Mouse (Mus musculus): ENCODE data around the gene Zkscan14. TPM values are rescaled to one million over a fixed set of nuclear protein-coding genes. Genes with fewer than 3 reads are reported as not detected.

Zkscan14 gene
- polyA plus RNA-seq, 1 experiment from 2014 or later: 7.8 TPM

- Histone ChIP-seq H3K4me2 (ENCODE audit: low read length) (no peak overlapping the region), H3K4me3 (ENCODE audit: control insufficient read depth in 1 of 2, insufficient read depth in 1 of 2, low read depth in 1 of 2, low read length in 2 of 2) (no peak overlapping the region), H3K27ac (replicated peaks in 1 of 2; ENCODE audit: control insufficient read depth in 1 of 2, insufficient read depth in 1 of 2, low read depth in 2 of 2, low read length in 2 of 2) (no peak overlapping the region), H3K9me3 (ENCODE audit: control insufficient read depth, low read length) (no peaks in the 10 kb centered on the region), H3K27me3 (ENCODE audit: control insufficient read depth, insufficient read depth, low read length) (no peaks in the 10 kb centered on the region), H3K9ac (ENCODE audit: low read length) (no peak overlapping the region), H3K4me1 (ENCODE audit: control insufficient read depth in 2 of 2, insufficient read depth in 2 of 2, low read length in 2 of 2) (peaks cover 6 to 21% of the 10 kb centered on the region in 2 experiments), H3K36me3 (ENCODE audit: control insufficient read depth, insufficient read depth, low read length) (peaks cover 21% of the 10 kb centered on the region)
- ATAC-seq (ENCODE audit: insufficient number of reproducible peaks, insufficient read depth, low FRiP score, low read depth): no peak
- WGBS: 41% methylated on average over 3 of the region's 3 CpGs
These were observed 778 bp upstream of the Zkscan14 start for GRCm38 (mm10) chr5:145202446-145202845.

- Histone ChIP-seq H3K4me2 (ENCODE audit: low read length) (peak overlapping the region; percentile 97), H3K4me1 (ENCODE audit: control insufficient read depth in 2 of 2, insufficient read depth in 2 of 2, low read length in 2 of 2) (peaks cover 4 to 13% of the 10 kb centered on the region in 2 experiments), H3K27me3 (ENCODE audit: control insufficient read depth, insufficient read depth, low read length) (no peaks in the 10 kb centered on the region), H3K4me3 (ENCODE audit: control insufficient read depth in 1 of 2, insufficient read depth in 1 of 2, low read depth in 1 of 2, low read length in 2 of 2) (peak overlapping the region in 1 of 2 experiments; percentile 72; a peak in 1 of 4 replicates), H3K9me3 (ENCODE audit: control insufficient read depth, low read length) (no peaks in the 10 kb centered on the region), H3K27ac (replicated peaks in 1 of 2; ENCODE audit: control insufficient read depth in 1 of 2, insufficient read depth in 1 of 2, low read depth in 2 of 2, low read length in 2 of 2) (no peak overlapping the region), H3K36me3 (ENCODE audit: control insufficient read depth, insufficient read depth, low read length) (peaks cover 31% of the 10 kb centered on the region), H3K9ac (ENCODE audit: low read length) (peak overlapping the region; percentile 87; the same call in 1 of the 2 replicates)
- ATAC-seq (ENCODE audit: insufficient number of reproducible peaks, insufficient read depth, low FRiP score, low read depth): no peak
- 72% methylated on average over 7 of the region's 7 CpGs for WGBS
These were observed 1.3 kb downstream of the Zkscan14 start for GRCm38 (mm10) chr5:145200387-145200786.

- Histone ChIP-seq H3K36me3 (ENCODE audit: control insufficient read depth, insufficient read depth, low read length) (peaks cover 54% of the 10 kb centered on the region), H3K4me1 (ENCODE audit: control insufficient read depth in 2 of 2, insufficient read depth in 2 of 2, low read length in 2 of 2) (peaks cover 10 to 17% of the 10 kb centered on the region in 2 experiments), H3K27me3 (ENCODE audit: control insufficient read depth, insufficient read depth, low read length) (no peaks in the 10 kb centered on the region), H3K9me3 (ENCODE audit: control insufficient read depth, low read length) (no peaks in the 10 kb centered on the region), H3K4me2 (ENCODE audit: low read length) (peak within 1 kb of the TSS; percentile 90), H3K9ac (ENCODE audit: low read length) (peak within 1 kb of the TSS; percentile 99), H3K4me3 (ENCODE audit: control insufficient read depth in 1 of 2, insufficient read depth in 1 of 2, low read depth in 1 of 2, low read length in 2 of 2) (peak within 1 kb of the TSS; percentile 61 to 94), H3K27ac (replicated peaks in 1 of 2; ENCODE audit: control insufficient read depth in 1 of 2, insufficient read depth in 1 of 2, low read depth in 2 of 2, low read length in 2 of 2) (peak within 1 kb of the TSS; percentile 95 to 97)
- no peak for ATAC-seq (ENCODE audit: insufficient number of reproducible peaks, insufficient read depth, low FRiP score, low read depth)
- 85% methylated on average over 2 of the region's 2 CpGs for WGBS
These were observed 9.7 kb downstream of the Zkscan14 start, which contains the start of gene Atp5j2 for GRCm38 (mm10) chr5:145191962-145192361. Gene Atp5j2, minus strand, starts transcription at chr5:145192062.

- peaks cover 56% of the 10 kb centered on the region for H3K36me3 ChIP-seq (ENCODE audit: control insufficient read depth, insufficient read depth, low read length)
- peaks cover 10 to 17% of the 10 kb centered on the region in 2 experiments for H3K4me1 ChIP-seq (ENCODE audit: control insufficient read depth in 2 of 2, insufficient read depth in 2 of 2, low read length in 2 of 2)
- no peaks in the 10 kb centered on the region for H3K9me3 ChIP-seq (ENCODE audit: control insufficient read depth, low read length)
- H3K4me2 ChIP-seq (ENCODE audit: low read length): peak overlapping the region; percentile 90
- under 1% methylated on average over 41 of the region's 41 CpGs for WGBS
- H3K4me3 ChIP-seq (ENCODE audit: control insufficient read depth in 1 of 2, insufficient read depth in 1 of 2, low read depth in 1 of 2, low read length in 2 of 2): peak overlapping the region; percentile 61 to 94
- H3K9ac ChIP-seq (ENCODE audit: low read length): peak overlapping the region; percentile 99
- H3K27me3 ChIP-seq (ENCODE audit: control insufficient read depth, insufficient read depth, low read length): no peaks in the 10 kb centered on the region
- H3K27ac ChIP-seq (replicated peaks in 1 of 2; ENCODE audit: control insufficient read depth in 1 of 2, insufficient read depth in 1 of 2, low read depth in 2 of 2, low read length in 2 of 2): peak overlapping the region; percentile 95 to 97
- ATAC-seq (ENCODE audit: insufficient number of reproducible peaks, insufficient read depth, low FRiP score, low read depth): peak; percentile 69
These were observed 10.5 kb downstream of the Zkscan14 start for GRCm38 (mm10) chr5:145190875-145191798.

- peak overlapping the region; percentile 95 to 97 for H3K27ac ChIP-seq (replicated peaks in 1 of 2; ENCODE audit: control insufficient read depth in 1 of 2, insufficient read depth in 1 of 2, low read depth in 2 of 2, low read length in 2 of 2)
- H3K9me3 ChIP-seq (ENCODE audit: control insufficient read depth, low read length): no peaks in the 10 kb centered on the region
- peak overlapping the region; percentile 99 for H3K9ac ChIP-seq (ENCODE audit: low read length)
- peaks cover 10 to 17% of the 10 kb centered on the region in 2 experiments for H3K4me1 ChIP-seq (ENCODE audit: control insufficient read depth in 2 of 2, insufficient read depth in 2 of 2, low read length in 2 of 2)
- peak overlapping the region; percentile 61 to 94 for H3K4me3 ChIP-seq (ENCODE audit: control insufficient read depth in 1 of 2, insufficient read depth in 1 of 2, low read depth in 1 of 2, low read length in 2 of 2)
- H3K36me3 ChIP-seq (ENCODE audit: control insufficient read depth, insufficient read depth, low read length): peaks cover 56% of the 10 kb centered on the region
- WGBS: 15% methylated on average over 5 of the region's 5 CpGs
- peak overlapping the region; percentile 90 for H3K4me2 ChIP-seq (ENCODE audit: low read length)
- 0 out of 2 replicates have a peak, but pooled peaks have one; percentile 17 for ATAC-seq (ENCODE audit: insufficient number of reproducible peaks, insufficient read depth, low FRiP score, low read depth)
- no peaks in the 10 kb centered on the region for H3K27me3 ChIP-seq (ENCODE audit: control insufficient read depth, insufficient read depth, low read length)
These were observed 11.3 kb downstream of the Zkscan14 start for GRCm38 (mm10) chr5:145190373-145190772.

- H3K4me3 ChIP-seq (ENCODE audit: control insufficient read depth in 1 of 2, insufficient read depth in 1 of 2, low read depth in 1 of 2, low read length in 2 of 2): peak overlapping the region in 1 of 2 experiments; percentile 94; a peak in 2 of 4 replicates
- H3K9me3 ChIP-seq (ENCODE audit: control insufficient read depth, low read length): no peaks in the 10 kb centered on the region
- H3K27me3 ChIP-seq (ENCODE audit: control insufficient read depth, insufficient read depth, low read length): no peaks in the 10 kb centered on the region
- ATAC-seq (ENCODE audit: insufficient number of reproducible peaks, insufficient read depth, low FRiP score, low read depth): no peak
- H3K9ac ChIP-seq (ENCODE audit: low read length): peak overlapping the region; percentile 99; the same call in 1 of the 2 replicates
- H3K4me2 ChIP-seq (ENCODE audit: low read length): peak overlapping the region; percentile 90
- peaks cover 56% of the 10 kb centered on the region for H3K36me3 ChIP-seq (ENCODE audit: control insufficient read depth, insufficient read depth, low read length)
- H3K4me1 ChIP-seq (ENCODE audit: control insufficient read depth in 2 of 2, insufficient read depth in 2 of 2, low read length in 2 of 2): peaks cover 10 to 17% of the 10 kb centered on the region in 2 experiments
- H3K27ac ChIP-seq (replicated peaks in 1 of 2; ENCODE audit: control insufficient read depth in 1 of 2, insufficient read depth in 1 of 2, low read depth in 2 of 2, low read length in 2 of 2): no peak overlapping the region
- WGBS: 88% methylated on average over 6 of the region's 6 CpGs
These were observed 12.3 kb downstream of the Zkscan14 start for GRCm38 (mm10) chr5:145189416-145189815.

- WGBS: 96% methylated on average over 2 of the region's 2 CpGs
- Histone ChIP-seq H3K4me3 (ENCODE audit: control insufficient read depth in 1 of 2, insufficient read depth in 1 of 2, low read depth in 1 of 2, low read length in 2 of 2) (no peak overlapping the region), H3K27ac (replicated peaks in 1 of 2; ENCODE audit: control insufficient read depth in 1 of 2, insufficient read depth in 1 of 2, low read depth in 2 of 2, low read length in 2 of 2) (no peak overlapping the region), H3K4me2 (ENCODE audit: low read length) (no peak overlapping the region), H3K9ac (ENCODE audit: low read length) (no peak overlapping the region), H3K9me3 (ENCODE audit: control insufficient read depth, low read length) (no peaks in the 10 kb centered on the region), H3K4me1 (ENCODE audit: control insufficient read depth in 2 of 2, insufficient read depth in 2 of 2, low read length in 2 of 2) (peaks cover 7 to 14% of the 10 kb centered on the region in 2 experiments; a peak in 3 of 4 replicates), H3K27me3 (ENCODE audit: control insufficient read depth, insufficient read depth, low read length) (no peaks in the 10 kb centered on the region), H3K36me3 (ENCODE audit: control insufficient read depth, insufficient read depth, low read length) (peaks cover 89% of the 10 kb centered on the region)
- no peak for ATAC-seq (ENCODE audit: insufficient number of reproducible peaks, insufficient read depth, low FRiP score, low read depth)
These were observed 16.4 kb downstream of the Zkscan14 start for GRCm38 (mm10) chr5:145185244-145185643.
